10 mouse cellular contexts compared by ENCODE assay signal in genomic region chr2:165133566-165133965, GRCm38 (mm10). TPM values are rescaled to one million over a fixed set of nuclear protein-coding genes. Genes with fewer than 3 reads are reported as not detected.
A peak's percentile ranks its signal among the peaks of the same experiment; 100 is the strongest.
DNase-seq lines count a peak whose midpoint lies in the region; ATAC-seq lines count a peak whose summit lies in the region.
"Had no signal": no experiment of that assay in that cellular context is flagged by ENCODE, and none has a peak within 500 bp of the region (broad histone marks: within the 10 kb centered on the region; RNA-seq: fewer than 3 reads in every experiment).

No protein-coding gene starts in this region.

- peak; percentile 33 for ATAC-seq in hindbrain, embryonic 11.5 days (ENCODE audit: low FRiP score)
- peak; percentile 38 for ATAC-seq in megakaryocyte, adult 5-6 weeks (ENCODE audit: poor library complexity, severe bottlenecking)

- peak overlapping the region; percentile 84 for H3K27ac ChIP-seq in hindbrain, embryonic 11.5 days (ENCODE audit: low read depth, low read length)

- peak overlapping the region; percentile 20 for H3K9ac ChIP-seq in hindbrain, embryonic 11.5 days (ENCODE audit: low read depth, low read length)

- H3K4me3 ChIP-seq in hindbrain, embryonic 11.5 days (ENCODE audit: low read depth, low read length) = no peak overlapping the region

- H3K36me3 ChIP-seq in hindbrain, embryonic 11.5 days (ENCODE audit: control insufficient read depth, insufficient read depth, low read length) = no peaks in the 10 kb centered on the region

- peak; percentile 48 to 59 for DNase-seq in right cerebral cortex, postnatal 10 days (ENCODE audit: low spot score in 2 of 2)
- no peak for DNase-seq in right cerebral cortex, postnatal 14 days
- DNase-seq in hindbrain, embryonic 11.5 days (ENCODE audit: low spot score) = peak; percentile 73
- peak; percentile 13 for DNase-seq in yolk sac, embryonic 10.5 days (ENCODE audit: low spot score)
- no peak for DNase-seq in urinary bladder, postnatal 4 days (ENCODE audit: low spot score in 2 of 2)
- DNase-seq in cerebellum, adult 8-10 months = no peak
- DNase-seq in left cerebral cortex, adult 11 months (ENCODE audit: low spot score) = no peak

- 0% methylated on average over 15 of the region's 15 CpGs for WGBS in hindbrain, embryonic 11.5 days

- H3K4me2 ChIP-seq in hindbrain, embryonic 11.5 days (replicated peaks; ENCODE audit: low read depth, low read length) = no peak overlapping the region; the same call in 1 of the 2 replicates

- H3K9me3 ChIP-seq in hindbrain, embryonic 11.5 days (ENCODE audit: control insufficient read depth, low read length) = no peaks in the 10 kb centered on the region

- peaks cover 33% of the 10 kb centered on the region for H3K4me1 ChIP-seq in hindbrain, embryonic 11.5 days (replicated peaks; ENCODE audit: control insufficient read depth, insufficient read depth, low read length)

- 0 out of 2 replicates have a peak, but pooled peaks cover 2% of the 10 kb centered on the region for H3K27me3 ChIP-seq in hindbrain, embryonic 11.5 days (ENCODE audit: control insufficient read depth, insufficient read depth, low read length)

RNA-seq across cellular contexts. Expression of gene 1700025C18Rik, which starts 43.0 kb away (rescaled TPM):
- polyA plus RNA-seq in hindbrain, embryonic 11.5 days (2014; fragmentation: Nextera tagmentation; extraction: Ambion mirVana) = not detected in 2 replicates
- not detected in 2 replicates for total RNA-seq in megakaryocyte, adult 5-6 weeks (2015)
- not detected in 2 replicates for total RNA-seq in megakaryocyte, adult 5-6 weeks (2017)
- total RNA-seq: adrenal gland, postnatal 4 days had no signal
- polyA plus RNA-seq: liver, embryonic 16.5 days had no signal

Comparison
In these comparisons a context has a peak if more than half of its experiments do, and no peak if none do; other contexts are left out.
1. DNase-seq: peak in right cerebral cortex, postnatal 10 days (2 of 2), hindbrain, embryonic 11.5 days (single experiment) and yolk sac, embryonic 10.5 days (single experiment); none in right cerebral cortex, postnatal 14 days (single experiment), urinary bladder, postnatal 4 days (0 of 2), cerebellum, adult 8-10 months (single experiment) and left cerebral cortex, adult 11 months (single experiment).